Mouse (Mus musculus) embryo, embryonic 11 days (tissue): ENCODE data around the gene Xkr8.

Experiments
- DNase-seq: peaks from one replicate; pipeline ENCODE4 v3.0.0-alpha.2; 2015

Xkr8 gene

DNA sequence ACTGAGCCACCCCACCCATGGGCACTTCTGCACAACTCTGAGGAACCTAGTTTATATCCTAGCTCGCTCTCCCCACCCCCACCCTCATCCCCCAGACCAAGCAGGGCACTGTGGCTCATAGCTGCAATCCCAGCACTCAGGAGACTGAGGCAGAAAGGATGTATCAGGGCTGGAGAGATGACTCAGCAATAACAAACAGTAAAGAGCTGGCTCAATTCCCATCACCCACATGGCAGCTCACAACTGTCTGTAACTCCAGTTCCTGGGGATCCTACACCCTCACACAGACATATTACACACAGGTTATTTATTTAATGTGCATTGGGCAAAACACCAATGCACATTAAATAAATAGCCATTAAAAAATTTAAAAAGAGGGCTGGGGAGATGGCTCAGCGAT, 3.0 kb upstream of the Xkr8 start:
- DNase-seq: no peak

DNA sequence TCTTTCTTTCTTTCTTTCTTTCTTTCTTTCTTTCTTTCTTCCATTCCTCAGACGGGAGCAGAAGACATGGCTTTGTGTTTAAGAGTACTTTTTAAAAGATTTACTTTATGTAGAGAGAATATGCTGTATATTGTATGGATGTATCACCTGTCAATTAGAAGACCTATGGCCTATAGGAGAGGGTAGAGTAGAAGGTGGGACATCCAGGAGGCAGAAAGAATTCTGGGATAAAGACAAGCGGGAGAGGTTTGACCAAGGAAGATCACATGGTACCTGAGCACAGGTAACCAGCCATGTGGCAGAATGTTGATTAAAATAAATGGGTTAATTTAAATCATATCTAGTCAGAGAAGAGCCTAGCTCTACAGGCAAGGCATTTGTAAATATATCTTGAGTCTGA, 2.4 kb upstream of the Xkr8 start:
- no peak for DNase-seq

DNA sequence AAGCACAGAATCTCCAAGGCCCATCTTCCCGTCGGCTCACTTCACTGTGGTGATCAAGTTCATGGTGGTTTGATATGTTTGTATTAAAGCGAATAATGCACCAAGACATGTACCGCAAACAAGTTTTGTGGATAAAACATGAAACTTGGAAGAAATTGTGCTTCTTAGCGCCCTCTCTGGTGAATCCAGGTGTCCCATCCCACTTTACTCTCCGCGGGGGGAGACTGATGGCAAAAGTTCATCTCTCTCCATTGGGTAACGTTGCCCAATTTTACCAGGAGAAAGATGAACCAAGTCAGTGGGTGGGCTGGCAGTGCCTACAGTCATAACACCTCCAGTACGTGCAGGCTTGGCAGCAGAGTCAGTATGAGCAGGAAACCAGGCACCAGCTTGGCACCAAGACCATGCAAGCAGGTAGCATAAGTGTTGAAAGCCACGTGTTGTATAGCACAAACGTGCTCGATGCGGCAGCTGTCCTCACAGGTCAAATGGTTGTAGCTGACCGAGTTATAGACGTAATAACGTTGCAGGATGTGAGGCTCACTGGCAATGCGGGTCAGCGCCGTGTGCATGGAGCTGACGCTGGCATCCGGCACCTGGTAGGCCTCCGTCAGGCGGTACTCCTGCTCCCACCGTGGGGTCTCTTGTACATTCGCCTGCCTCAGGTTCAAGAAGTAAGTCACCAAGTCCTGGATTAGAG, 875 bp upstream of the Xkr8 start:
- DNase-seq: no peak

DNA sequence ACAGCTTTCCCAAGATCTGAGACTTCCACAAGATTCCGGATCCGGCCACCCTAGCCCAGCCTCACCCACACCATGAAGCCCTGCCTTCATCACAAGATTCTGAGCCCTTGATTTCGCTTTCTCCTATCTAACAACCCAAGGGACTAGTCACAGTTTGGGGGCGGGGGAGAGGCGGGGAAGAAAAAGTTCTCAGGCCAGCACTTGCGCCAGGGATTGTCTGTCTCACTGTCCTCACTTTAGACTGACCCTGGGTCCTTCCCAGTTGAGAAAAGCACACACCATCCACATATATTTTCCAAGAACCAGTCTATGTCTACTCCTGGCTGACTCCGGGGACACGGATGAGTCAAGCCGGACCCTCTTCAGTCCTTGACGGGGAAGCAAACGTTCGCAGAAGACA, 730 bp downstream of the Xkr8 start:
- no peak for DNase-seq

DNA sequence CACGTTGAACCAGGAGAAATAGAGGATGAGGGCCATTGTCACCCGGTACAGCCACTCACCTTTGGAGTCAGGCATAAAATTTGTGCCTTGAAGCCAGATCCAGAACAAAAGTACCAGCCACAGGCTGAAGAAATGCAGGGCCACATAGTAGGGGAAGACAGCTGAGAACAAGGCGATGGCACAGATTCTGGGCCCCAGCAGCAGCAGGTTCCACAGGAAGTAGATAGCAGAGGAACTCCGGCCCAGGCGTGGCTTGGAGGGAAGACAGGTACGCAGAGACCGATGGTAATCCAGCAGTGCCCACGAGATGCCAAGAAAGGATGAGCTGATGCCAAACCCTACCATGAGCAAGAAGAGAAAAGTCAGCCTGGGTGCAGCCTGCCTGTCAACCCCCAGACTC, 4.1 kb downstream of the Xkr8 start:
- no peak for DNase-seq

DNA sequence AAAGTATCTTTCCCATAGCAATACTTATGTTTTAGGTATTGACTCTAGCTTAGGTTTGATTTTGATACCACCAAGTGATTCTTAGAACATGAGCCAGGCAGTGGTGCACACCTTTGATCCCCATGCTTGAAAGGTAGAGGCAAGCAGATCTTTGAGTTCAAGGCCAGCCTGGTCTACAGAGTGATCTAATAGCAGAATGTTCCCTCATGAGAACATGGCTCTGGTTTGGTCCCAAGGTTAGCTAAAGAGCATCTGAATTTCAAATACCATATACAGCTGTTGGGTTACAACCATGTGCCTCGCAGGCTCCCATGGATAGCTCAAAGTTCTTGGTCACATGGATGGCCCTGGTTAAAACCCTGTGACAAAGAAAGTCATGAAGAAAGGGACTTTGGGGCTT, 14.1 kb downstream of the Xkr8 start:
- DNase-seq: no peak

DNA sequence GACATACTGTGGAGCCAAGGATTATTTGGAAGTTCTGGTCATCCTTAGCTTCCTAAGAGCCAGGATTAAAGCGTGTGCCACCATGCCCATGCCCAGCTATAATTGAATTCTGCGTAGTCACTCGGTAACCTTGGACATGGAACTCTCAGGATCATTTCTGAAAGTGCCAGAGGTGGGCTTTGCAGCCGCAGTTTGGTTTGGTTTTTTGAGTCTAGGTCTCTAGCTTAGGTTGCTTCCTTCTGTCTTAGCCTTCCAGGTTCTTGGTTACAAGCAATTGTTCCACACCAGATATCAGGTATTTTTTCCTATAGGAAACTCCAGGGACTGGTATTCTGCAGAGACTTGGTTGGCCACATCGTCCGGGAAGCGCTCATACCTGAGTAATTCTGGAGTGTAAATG, 19.2 kb downstream of the Xkr8 start:
- no peak for DNase-seq

DNA sequence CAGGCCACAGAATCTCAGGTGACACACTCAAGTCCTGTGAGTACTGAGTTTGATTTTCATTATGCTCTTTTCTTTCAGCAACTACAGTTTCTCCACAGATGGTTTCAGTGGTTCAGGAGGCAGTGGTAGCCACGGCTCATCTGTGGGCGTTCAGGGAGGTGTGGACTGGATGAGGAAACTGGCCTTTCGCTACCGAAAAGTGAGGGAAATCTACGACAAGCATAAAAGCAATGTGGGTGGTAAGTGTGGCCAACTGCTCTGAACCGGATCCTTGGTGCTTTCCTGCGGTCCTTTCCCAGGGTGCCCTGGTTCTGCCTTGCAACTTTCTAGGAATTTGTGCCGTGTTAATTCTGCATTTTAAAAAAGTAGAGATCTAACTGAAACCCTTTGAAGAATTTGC, 25.5 kb downstream of the Xkr8 start:
- DNase-seq: no peak

DNA sequence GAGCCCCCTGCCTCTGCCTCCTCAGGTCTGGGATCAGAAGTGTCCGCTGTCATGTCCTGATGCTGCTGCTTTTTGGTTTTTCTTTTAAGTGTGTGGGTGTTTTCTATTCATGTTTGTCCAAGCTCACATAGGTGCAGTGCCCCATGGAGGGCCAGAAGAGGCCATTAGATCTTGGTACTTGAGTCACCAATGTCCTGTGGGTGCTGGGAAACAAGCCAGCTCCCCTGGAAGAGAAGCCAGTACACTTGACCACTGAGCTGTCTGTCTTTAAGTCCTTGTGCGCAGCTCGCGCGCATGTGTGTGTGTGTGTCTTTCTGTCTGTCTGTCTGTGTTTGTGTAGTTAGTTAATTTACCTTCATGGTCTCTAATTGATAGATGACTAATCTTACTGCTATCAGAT, 30.3 kb downstream of the Xkr8 start:
- no peak for DNase-seq

DNA sequence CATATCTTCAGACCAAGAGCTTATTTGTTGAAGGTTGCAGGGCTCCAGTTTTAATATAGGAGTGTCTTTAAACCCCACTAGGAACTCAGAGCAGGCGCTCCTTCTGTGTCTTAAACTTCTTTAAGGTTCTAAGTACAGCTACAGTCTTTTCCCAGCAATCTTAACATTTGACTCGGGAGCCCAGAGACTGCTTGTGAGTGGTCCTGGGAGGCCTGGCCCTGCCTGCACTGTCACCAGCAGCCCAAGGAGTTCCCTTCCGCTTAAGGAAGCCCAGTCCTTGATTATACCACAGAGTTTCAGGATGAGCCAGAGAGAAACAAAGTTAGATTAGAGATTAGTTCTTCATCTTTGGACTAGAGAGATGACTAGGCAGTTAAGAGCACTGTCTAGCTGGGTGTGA, 39.0 kb downstream of the Xkr8 start:
- no peak for DNase-seq

DNA sequence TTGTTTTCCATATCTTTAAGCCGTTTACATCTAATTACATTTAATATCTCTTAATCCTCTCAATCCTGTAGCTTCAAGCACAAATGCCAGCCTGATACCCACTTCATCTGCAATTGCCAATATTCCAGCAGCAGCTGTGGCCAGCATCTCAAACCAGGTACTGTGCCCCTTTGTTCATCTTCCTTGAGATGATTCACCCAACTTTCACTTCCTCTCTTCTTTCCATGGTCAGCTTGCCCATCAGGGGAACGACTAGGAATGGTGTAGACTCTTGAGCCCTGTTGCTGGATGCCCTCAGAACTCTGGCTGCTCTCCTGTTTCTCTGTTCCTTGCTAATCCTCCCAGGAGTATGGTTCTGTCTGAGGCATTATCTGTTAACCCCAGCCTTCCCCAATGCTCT, 42.7 kb downstream of the Xkr8 start:
- DNase-seq: no peak

DNA sequence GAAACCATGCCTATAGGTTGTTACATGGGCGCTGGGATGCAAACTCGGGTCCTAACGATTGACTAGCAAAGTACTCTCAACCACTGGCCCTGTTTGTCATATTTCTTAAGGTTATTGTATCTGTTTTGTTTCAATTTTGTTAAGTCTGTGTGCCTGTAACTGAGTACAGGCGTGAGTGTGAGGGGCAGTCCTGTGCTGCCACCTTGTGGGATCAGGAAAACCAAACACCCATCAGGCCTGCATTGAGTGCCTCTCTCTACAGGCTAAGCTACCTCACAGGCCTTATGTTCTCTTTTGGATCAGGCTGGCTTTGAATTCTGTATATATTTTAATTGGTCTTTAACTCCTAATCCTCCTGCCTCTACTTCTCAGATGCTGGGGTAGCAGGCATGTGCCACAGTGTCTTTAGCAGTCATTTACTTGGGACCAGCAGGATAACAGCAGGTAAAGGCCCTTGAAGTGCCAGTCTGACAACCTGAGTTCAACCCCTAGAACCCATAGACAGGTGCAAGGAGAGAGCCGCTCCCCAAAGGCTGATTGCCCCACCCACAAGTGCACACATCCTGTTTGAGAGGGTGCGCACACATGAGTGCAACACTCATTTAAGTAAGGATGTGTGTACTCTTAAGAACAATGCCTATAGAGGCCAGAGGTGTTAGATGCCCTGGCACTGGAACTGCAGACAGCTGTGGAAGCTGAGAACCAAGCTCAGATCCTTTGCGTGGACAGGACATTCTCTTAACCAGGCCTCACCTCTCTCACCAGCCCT, 55.4 kb downstream of the Xkr8 start:
- peak; percentile 8 for DNase-seq
